Mouse (Mus musculus) adrenal gland, adult 18-20 months (tissue): ENCODE results near the gene Gm28729. TPM values are rescaled to one million over a fixed set of nuclear protein-coding genes. Genes with fewer than 3 reads are reported as not detected.

Source experiments
- DNase-seq, 2 experiments: peaks; one replicate each; pipeline ENCODE4 v3.0.0; 2021 to 2022; ENCODE audit warnings: low spot score in 2 of 2
- total RNA-seq, 2 experiments: library from RNA; stranded (reverse); gene quantifications; 1 replicate in 1 of 2; 2 replicates in 1 of 2; pipeline ENCODE4 v1.2.3; 2021

Gene Gm28729
- total RNA-seq, 2 experiments from 2014 or later, result 0.16 TPM; not detected in 1

GRCm38 (mm10) chr9:96469556-96470265, 55.4 kb downstream of the Gm28729 start:
- DNase-seq, result no peak

- DNase-seq, result no peak
Observed at GRCm38 (mm10) chr9:96463708-96464107, 61.4 kb downstream of the Gm28729 start.

GRCm38 (mm10) chr9:96461607-96462006, 63.5 kb downstream of the Gm28729 start:
- no peak for DNase-seq

GRCm38 (mm10) chr9:96460117-96460865, 64.8 kb downstream of the Gm28729 start:
- DNase-seq, result no peak

GRCm38 (mm10) chr9:96455618-96456017, 69.4 kb downstream of the Gm28729 start:
- no peak for DNase-seq

- DNase-seq, result no peak
Observed at GRCm38 (mm10) chr9:96452956-96453355, 72.1 kb downstream of the Gm28729 start.

GRCm38 (mm10) chr9:96450900-96451720, 74.0 kb downstream of the Gm28729 start:
- DNase-seq, result no peak

GRCm38 (mm10) chr9:96449514-96449913, 75.5 kb downstream of the Gm28729 start:
- DNase-seq, result no peak

- no peak for DNase-seq
Observed at GRCm38 (mm10) chr9:96445351-96445750, 79.7 kb downstream of the Gm28729 start.

GRCm38 (mm10) chr9:96442081-96442480, 83.0 kb downstream of the Gm28729 start:
- no peak for DNase-seq

- peak in 1 of 2 experiments; percentile 34 for DNase-seq
Observed at GRCm38 (mm10) chr9:96438334-96438871, 86.7 kb downstream of the Gm28729 start.

GRCm38 (mm10) chr9:96437805-96438333, 87.2 kb downstream of the Gm28729 start:
- peak; percentile 50 to 54 for DNase-seq

GRCm38 (mm10) chr9:96436901-96437804, 87.9 kb downstream of the Gm28729 start:
- no peak for DNase-seq

Other genes with a start within 250 kb of the Gm28729 start
- 100 to 1,000 TPM; 169 to 187 TPM for gene Atp1b3, start 160.8 kb downstream of the Gm28729 start, total RNA-seq
- 10 to 100 TPM; 78.4 to 80.0 TPM for gene Rnf7, start 46.6 kb downstream of the Gm28729 start, total RNA-seq
- 10 to 100 TPM; 12.1 to 15.4 TPM for gene Rasa2, start 106.4 kb upstream of the Gm28729 start, total RNA-seq
- 10 to 100 TPM; 60.0 to 97.3 TPM for gene Zbtb38, start 227.6 kb upstream of the Gm28729 start, total RNA-seq